11 mouse cellular contexts compared by ENCODE assay signal in the genomic region with DNA sequence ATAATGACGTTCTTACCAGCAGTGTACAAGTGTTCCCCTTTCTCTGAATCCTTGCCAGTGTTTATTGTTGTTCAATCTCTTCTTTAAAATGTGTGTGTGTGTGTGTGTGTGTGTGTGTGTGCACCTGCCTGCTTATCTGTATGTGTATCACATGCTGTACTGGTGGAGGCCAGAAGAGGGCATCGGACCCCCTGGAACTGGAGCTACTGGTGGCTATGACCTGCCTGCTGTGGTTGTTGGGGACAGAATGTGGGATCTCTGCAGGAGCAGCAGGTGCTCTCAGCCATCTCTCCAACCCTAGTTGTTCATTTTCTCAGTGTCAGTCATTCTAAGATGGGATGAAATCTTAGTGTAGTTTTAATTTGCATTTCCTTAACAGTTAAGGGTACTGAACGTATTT.
DNase-seq lines count a peak whose midpoint lies in the region; ATAC-seq and TF ChIP-seq lines count a peak whose summit lies in the region.
"Had no signal": no experiment of that assay in that cellular context is flagged by ENCODE, and none has a peak within 500 bp of the region (broad histone marks: within the 10 kb centered on the region; RNA-seq: fewer than 3 reads in every experiment).

No protein-coding gene starts in this region.

- TF ChIP-seq CTCF in kidney, postnatal 0 days (IDR thresholded peaks at IDR 0.05; ENCODE audit: low read depth) = peak; percentile 48

- 90% methylated on average over 3 of the region's 3 CpGs for WGBS in kidney, postnatal 0 days

- no peaks in the 10 kb centered on the region for H3K9me3 ChIP-seq in kidney, postnatal 0 days (replicated peaks; ENCODE audit: low read length)
- H3K9me3 ChIP-seq: heart, embryonic 10.5 days had no signal

- no peak overlapping the region for H3K27ac ChIP-seq in kidney, postnatal 0 days
- H3K27ac ChIP-seq: heart, embryonic 10.5 days; hindbrain, embryonic 14.5 days had no signal

- H3K4me3 ChIP-seq in kidney, postnatal 0 days (replicated peaks; ENCODE audit: low read depth, low read length) = no peak overlapping the region
- H3K4me3 ChIP-seq: heart, embryonic 10.5 days had no signal

- no peaks in the 10 kb centered on the region for H3K4me1 ChIP-seq in kidney, postnatal 0 days (replicated peaks; ENCODE audit: insufficient read depth, low read length)
- H3K4me1 ChIP-seq: heart, embryonic 10.5 days had no signal

- no peak overlapping the region for H3K4me2 ChIP-seq in kidney, postnatal 0 days (ENCODE audit: low read length)
- H3K4me2 ChIP-seq: hindbrain, embryonic 14.5 days had no signal

- no peaks in the 10 kb centered on the region for H3K36me3 ChIP-seq in kidney, postnatal 0 days (ENCODE audit: insufficient read depth, low read length)
- H3K36me3 ChIP-seq: heart, embryonic 10.5 days had no signal

- no peak for ATAC-seq in kidney, postnatal 0 days (replicated peaks; ENCODE audit: low FRiP score, low read depth)
- 0 out of 2 replicates have a peak, but pooled peaks have one; percentile 36 for ATAC-seq in common myeloid progenitor, adult 5-6 weeks (replicated peaks; ENCODE audit: low read depth, poor library complexity, severe bottlenecking)

- H3K9ac ChIP-seq in kidney, postnatal 0 days (ENCODE audit: low read depth, low read length) = no peak overlapping the region
- H3K9ac ChIP-seq: hindbrain, embryonic 14.5 days had no signal

- DNase-seq in kidney, postnatal 0 days (ENCODE audit: low spot score) = no peak
- no peak for DNase-seq in kidney, postnatal 25 days
- peak; percentile 47 for DNase-seq in thymus, postnatal 14 days
- no peak for DNase-seq in thymus, adult 18-20 months
- peak; percentile 59 for DNase-seq in thymus, postnatal 4 days
- DNase-seq in frontal cortex, postnatal 36 days (ENCODE audit: low spot score in 2 of 2) = no peak
- no peak for DNase-seq in right cerebral cortex, adult 18-20 months
- DNase-seq: cerebellum, adult 9-11 months had no signal

- H3K27me3 ChIP-seq in kidney, postnatal 0 days (ENCODE audit: insufficient read depth, low read length) = no peaks in the 10 kb centered on the region

Comparison
In these comparisons a context has a peak if more than half of its experiments do, and no peak if none do; other contexts are left out.
1. DNase-seq: peak in thymus, postnatal 14 days (single experiment) and thymus, postnatal 4 days (single experiment); none in kidney, postnatal 0 days (single experiment), kidney, postnatal 25 days (0 of 2), thymus, adult 18-20 months (0 of 2), frontal cortex, postnatal 36 days (0 of 2) and right cerebral cortex, adult 18-20 months (single experiment).